Mouse (Mus musculus) kidney, postnatal 36 days (tissue): ENCODE data around the gene Adra1b.
A peak's percentile ranks its signal among the peaks of the same experiment; 100 is the strongest.

Experiments used
- DNase-seq, 2 experiments: peaks; one replicate each; pipeline ENCODE4 v3.0.0; 2021 to 2022; ENCODE audit warnings: mixed read lengths in 2 of 2

Adra1b gene

GRCm38 (mm10) chr11:43817368-43817923 is 83.6 kb downstream of the Adra1b start:
- DNase-seq: no peak

- DNase-seq: no peak
Measured at GRCm38 (mm10) chr11:43812535-43812934, 88.5 kb downstream of the Adra1b start.

GRCm38 (mm10) chr11:43807732-43808131 is 93.3 kb downstream of the Adra1b start:
- no peak for DNase-seq

GRCm38 (mm10) chr11:43795992-43796391 is 105.0 kb downstream of the Adra1b start:
- DNase-seq: no peak

GRCm38 (mm10) chr11:43790446-43790845 is 110.6 kb downstream of the Adra1b start:
- peak in 1 of 2 experiments; percentile 25 for DNase-seq

- DNase-seq: peak; percentile 76 to 86
Measured at GRCm38 (mm10) chr11:43783772-43784171, 117.2 kb downstream of the Adra1b start.

GRCm38 (mm10) chr11:43783106-43783505 is 117.9 kb downstream of the Adra1b start:
- DNase-seq: no peak

- no peak for DNase-seq
Measured at GRCm38 (mm10) chr11:43779551-43779950, 121.5 kb downstream of the Adra1b start.

- DNase-seq: no peak
Measured at GRCm38 (mm10) chr11:43776324-43776694, 124.7 kb downstream of the Adra1b start.

GRCm38 (mm10) chr11:43775469-43776323 is 125.3 kb downstream of the Adra1b start:
- DNase-seq: peak; percentile 6 to 60

GRCm38 (mm10) chr11:43773725-43774124 is 127.3 kb downstream of the Adra1b start:
- peak; percentile 54 to 58 for DNase-seq

- DNase-seq: no peak
Measured at GRCm38 (mm10) chr11:43770110-43770509, 130.9 kb downstream of the Adra1b start.

- DNase-seq: no peak
Measured at GRCm38 (mm10) chr11:43767749-43768148, 133.3 kb downstream of the Adra1b start.

GRCm38 (mm10) chr11:43766922-43767648 is 133.9 kb downstream of the Adra1b start:
- DNase-seq: peak; percentile 80 to 90

GRCm38 (mm10) chr11:43758436-43758835 is 142.6 kb downstream of the Adra1b start:
- DNase-seq: no peak

GRCm38 (mm10) chr11:43755411-43755810 is 145.6 kb downstream of the Adra1b start:
- no peak for DNase-seq

- DNase-seq: no peak
Measured at GRCm38 (mm10) chr11:43754568-43754967, 146.4 kb downstream of the Adra1b start.

- no peak for DNase-seq
Measured at GRCm38 (mm10) chr11:43751542-43751941, 149.5 kb downstream of the Adra1b start.

GRCm38 (mm10) chr11:43747233-43748226 is 153.5 kb downstream of the Adra1b start, which contains the start of gene Ttc1:
Gene Ttc1 (minus strand): TSS chr11:43748008.
- peak; percentile 98 to 99 for DNase-seq

- no peak for DNase-seq
Measured at GRCm38 (mm10) chr11:43728737-43729301, 172.2 kb downstream of the Adra1b start.

GRCm38 (mm10) chr11:43727796-43728195 is 173.2 kb downstream of the Adra1b start:
- no peak for DNase-seq
